Mouse (Mus musculus) naive thymus-derived CD4-positive, alpha-beta T cell, adult 2 months (primary cell): ENCODE data around the gene Pax5.
"Not testable (repeated sequence)": the region's sequence is repeated elsewhere in the genome, so short reads cannot be mapped to it uniquely, and the experiment has no call there.

Source experiments
- DNase-seq: peaks from one replicate; pipeline ENCODE4 v3.0.0-alpha.2; 2011; ENCODE audit warnings: low read depth

Gene Pax5

DNA sequence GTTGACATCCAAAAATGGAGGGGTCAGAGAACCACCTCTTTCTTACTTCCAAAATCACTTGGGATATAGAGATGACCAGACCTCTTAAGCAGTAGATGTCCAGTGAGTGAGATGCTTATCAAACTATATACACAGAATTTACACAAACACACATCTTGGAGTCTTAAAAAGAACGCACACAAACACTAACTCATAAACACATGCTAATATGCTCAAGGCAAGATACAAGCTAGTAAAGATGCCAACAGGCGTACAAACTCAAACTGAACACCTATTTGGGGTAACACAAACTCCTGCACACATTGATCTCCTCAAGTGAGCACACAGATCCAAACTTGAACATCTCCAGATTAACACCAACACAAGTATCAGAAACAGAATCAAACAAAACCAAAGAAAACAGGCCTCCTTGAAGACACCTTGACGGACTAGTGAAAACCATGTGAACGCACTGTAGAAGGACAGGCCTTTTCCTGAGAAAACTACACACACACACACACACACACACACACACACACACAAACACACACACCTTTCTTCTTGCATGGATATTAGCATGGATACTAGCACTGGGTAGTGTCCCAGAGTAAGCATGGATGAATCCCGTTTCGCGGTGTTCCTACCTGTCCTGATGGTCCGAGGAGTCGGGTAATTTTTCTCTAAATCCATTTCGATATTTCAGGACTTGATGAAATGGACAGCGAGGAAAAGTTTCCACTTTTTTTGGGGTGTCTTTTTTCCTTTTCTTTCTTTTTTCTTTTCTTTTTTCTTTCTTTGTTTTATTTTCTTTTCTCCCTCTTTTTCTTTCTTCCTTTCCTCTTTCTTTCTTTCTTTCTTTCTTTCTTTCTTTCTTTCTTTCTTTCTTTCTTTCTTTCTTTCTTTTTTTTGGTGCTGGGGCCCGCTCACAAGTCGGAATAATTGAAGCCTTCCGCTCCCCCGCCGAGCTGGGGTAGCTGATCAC, at the start of gene Pax5:
Gene Pax5, minus strand, starts transcription at position 748 of the 961 bp plus-strand sequence.
- no peak for DNase-seq

DNA sequence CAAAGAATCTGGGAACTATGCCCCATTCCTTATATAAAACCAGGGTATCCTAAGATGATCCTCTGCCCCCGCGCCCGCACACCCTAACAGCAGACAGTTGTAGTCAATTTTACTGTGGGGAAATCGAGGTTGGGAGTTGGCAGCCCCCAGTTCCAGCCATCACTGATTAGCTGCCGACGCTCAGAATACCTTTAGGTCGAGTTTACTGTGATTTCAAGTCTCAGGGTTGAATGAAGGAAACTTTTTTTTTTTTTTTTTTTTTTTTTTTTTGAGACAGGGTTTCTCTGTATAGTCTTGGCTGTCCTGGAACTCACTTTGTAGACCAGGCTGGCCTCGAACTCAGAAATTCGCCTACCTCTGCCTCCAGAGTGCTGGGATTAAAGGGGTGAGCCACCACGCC, 46.8 kb upstream of the Pax5 start:
- DNase-seq = not testable (repeated sequence)

DNA sequence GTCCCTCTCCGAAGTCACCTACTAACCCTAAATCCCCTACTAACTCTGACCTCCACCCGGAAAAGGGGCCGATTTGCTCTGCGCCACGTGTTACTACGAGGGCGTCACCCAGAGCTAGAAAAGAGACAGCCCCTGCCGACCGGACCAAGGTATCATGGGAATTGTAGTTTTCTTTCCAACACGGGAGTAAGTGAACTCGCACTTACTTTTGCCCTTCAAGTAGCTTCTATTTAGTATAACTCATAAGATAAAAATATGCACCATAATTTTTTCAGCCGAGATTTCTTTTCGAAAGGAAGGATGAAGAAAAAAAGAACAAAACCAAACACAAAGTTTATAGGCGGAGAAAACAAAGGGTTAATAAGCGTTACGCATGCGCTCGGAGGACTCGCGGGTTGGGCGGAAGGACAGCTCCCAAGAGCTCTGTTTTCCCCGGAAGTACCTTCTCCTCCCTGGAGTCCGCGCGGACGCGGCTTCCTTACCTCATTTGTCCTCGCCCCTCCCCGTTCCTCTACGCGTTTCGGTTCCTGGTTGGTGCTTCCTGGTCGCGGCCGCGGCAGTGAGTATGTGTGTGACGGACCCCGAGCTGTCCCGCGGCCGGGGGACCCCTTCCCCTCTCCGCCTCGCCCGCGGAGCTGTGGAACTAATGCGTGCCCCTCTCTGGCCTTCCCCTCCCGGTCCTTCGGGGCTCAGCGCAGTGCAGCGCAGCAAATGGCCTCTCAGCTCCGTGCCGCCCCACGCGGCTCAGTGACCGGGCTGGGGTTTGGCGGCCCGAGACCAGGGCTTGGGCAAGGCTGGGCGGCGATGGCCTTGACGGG, 46.1 kb upstream of the Pax5 start:
- peak; percentile 95 for DNase-seq

DNA sequence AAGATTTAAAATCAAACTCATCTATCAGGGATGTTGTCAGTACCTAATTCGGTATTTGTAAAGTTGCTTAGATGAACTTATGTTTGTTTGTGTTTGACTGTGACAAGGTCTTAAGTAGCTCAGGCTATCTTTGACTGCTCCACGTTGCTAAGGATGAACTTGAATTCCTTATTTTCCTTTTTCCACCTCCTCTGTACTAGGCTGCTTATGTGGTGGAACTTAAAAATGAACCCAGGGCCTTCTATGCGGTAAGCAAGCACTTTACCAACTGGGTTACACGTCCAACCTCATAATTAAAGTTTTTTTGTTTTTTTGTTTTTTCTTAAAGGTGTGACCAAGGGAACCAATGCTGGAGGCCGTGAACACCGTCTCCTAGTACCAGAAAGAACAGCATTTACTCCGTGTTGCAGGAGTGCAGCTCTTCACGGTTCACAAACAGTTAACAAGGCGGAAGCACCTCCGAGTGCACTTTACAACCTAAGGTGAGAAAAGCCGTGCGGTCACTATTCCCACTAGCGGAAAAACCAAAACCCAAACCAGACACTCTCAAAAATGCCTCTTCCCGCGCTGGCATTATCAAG, 45.4 kb upstream of the Pax5 start, which contains the start of gene Zcchc7:
Gene Zcchc7, plus strand, starts transcription at position 325 of the 581 bp plus-strand sequence.
- no peak for DNase-seq

DNA sequence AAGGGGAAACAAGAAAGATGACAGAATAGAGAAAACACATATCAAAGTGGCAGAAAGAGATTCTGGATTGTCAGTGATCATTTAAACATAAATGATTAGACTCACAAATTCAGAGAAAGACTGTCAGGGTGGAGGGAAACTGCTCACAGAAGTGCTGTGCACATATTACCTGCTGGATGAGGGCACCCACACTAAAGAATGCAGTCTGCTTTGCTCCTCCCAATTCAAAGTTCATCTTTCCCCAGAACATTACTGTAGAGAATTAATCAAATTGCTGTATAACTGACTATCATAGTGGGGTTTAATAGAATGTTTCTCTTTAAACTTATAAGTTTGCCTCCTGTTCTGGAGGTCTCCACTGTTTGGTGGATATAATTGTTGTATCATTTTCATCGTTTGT, 30.2 kb upstream of the Pax5 start:
- DNase-seq = no peak

DNA sequence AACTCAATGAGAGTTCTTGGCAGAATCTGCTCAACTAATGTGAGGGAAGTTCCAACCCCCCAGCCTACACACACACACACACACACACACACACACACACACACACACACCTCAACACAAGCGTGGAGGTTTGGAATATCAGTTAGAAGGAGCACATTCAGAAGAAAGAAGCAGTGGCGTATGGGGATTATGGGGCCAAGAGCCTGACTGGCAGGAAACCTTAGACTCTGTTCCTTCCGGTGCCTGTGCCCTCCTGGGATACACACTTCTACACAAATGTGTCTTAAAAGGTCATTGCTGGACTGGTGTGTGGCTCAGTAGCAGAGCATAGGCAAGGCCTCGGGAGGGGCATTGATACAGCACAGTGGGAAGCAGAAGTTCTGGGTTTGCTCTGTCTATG, 10.9 kb upstream of the Pax5 start:
- no peak for DNase-seq

DNA sequence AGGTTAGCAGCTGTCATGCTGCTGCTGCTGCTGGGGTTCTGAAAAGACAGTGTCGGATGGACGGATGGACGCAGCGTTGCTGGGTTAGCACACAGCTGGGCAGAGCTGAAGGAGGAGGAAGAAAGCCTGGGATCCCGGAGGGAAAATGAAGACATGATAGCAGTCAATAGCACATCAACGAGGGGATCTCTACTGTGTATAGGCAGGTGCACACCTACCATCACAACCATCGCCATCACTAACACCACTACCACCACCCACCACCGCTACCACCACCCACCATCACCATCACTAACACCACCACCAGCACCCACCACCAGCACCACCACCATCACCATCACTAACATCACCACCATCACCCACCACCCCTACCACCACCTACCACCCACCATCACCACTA, 9.8 kb upstream of the Pax5 start:
- DNase-seq = no peak

DNA sequence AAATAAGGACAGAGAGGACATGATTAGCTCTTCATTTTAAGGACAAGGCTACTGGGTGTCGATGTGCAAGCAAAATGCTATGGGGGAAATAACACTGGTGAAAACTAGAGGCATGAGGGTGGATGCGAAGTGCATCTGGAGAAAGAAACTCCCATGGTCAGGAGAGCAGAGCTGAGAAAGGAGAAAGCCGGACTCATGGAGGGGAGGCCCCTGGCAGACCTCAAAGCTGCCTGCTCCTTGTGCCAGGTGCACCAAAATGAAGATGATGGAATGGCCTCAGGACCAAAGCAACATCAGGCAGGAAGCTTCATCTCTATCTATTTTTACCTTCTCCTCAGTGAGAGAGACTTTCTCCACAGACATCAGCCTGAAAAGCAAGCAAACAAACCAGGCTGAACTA, 7.4 kb upstream of the Pax5 start:
- DNase-seq = no peak

DNA sequence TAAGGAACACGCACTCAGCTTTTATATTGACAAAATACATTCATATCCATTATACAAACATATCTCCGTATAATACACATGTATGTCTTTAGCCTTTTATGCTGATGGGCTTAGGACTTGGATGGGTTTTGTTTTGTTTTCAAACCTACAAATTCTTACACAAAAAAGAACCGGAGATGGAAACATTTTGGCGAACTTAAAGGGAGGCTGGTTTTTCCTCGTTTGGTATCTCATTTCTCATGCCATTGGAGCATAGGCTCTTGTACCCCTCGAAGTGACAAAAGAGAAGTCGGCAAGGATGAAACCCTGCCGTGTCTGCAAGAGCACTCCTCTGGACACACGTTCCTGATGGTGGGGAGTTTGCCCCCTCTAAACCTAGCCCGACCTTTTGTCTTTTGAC, 6.1 kb upstream of the Pax5 start:
- DNase-seq = no peak

DNA sequence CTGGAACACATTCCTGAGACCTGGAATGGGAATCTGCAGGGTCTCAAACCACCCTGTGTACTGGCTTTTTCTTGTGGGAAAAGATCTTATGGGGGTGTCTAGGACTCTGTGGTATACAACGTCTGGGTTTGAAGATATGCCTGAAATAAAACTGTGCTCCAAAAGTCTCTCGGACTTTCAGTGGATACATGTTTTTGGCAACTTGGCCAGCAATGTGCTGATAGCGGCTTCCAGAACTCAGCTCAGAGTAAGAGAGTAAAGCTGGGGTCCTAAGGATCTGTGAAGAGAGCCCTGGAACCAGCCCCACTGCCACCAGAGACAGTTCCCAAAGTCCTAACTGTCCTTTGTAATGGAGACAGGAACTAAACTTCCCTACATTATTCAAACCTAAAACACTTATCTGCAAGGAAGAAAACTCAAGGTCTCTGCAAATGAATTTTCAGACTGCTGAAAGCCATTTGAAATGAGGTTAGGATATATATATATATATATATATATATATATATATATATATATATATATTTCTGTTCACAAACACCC, 5.4 kb upstream of the Pax5 start:
- DNase-seq = no peak

DNA sequence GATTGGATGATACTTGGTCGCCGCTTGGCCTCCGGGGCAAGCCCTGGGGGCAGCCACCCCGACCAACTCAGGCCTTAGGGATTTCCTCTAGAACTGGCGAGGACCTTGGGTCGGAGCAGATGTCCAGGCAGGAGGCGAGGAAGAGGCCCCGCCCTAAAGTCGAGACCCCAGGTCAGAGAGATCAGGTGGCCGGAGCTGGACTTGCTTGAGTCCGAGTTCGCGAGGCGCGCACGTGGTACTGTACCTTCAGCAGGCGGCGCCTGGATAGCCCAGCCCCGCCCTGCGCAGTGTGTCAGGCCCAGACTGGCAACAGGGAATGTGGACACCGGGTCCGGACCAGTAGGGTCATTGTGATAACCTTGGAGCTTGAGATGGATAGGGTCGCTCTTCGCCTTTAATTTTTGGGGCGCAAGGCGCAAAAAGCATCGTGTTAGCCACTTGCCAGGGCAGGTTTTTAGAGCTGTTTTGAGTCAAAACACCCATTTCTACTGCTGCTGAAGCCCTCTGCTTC, 3.9 kb upstream of the Pax5 start:
- no peak for DNase-seq

DNA sequence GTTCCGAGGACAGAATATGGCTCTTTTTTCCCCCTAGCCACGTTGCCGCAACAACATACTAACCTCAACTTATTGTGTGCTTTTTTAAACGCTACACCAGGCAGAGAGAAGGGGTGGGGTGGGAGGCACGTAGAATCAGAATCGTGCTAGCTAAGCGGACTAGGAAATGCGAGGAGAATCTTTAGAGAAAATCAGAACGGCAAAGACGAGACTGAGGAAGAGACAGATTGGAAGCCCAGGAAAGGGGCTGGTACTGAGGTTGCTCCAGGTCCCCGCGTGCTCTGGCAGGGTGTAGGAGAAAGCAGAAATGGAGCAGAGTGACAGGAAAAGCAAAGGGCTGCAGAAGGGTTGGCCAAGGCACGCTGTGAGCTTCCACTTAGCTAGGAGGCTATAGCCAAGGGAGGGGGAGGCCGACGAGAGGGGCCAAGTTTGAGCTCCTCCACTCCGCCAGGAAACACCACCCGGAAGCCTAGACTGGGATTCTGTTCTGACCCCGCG, 3.3 kb upstream of the Pax5 start:
- DNase-seq = no peak

DNA sequence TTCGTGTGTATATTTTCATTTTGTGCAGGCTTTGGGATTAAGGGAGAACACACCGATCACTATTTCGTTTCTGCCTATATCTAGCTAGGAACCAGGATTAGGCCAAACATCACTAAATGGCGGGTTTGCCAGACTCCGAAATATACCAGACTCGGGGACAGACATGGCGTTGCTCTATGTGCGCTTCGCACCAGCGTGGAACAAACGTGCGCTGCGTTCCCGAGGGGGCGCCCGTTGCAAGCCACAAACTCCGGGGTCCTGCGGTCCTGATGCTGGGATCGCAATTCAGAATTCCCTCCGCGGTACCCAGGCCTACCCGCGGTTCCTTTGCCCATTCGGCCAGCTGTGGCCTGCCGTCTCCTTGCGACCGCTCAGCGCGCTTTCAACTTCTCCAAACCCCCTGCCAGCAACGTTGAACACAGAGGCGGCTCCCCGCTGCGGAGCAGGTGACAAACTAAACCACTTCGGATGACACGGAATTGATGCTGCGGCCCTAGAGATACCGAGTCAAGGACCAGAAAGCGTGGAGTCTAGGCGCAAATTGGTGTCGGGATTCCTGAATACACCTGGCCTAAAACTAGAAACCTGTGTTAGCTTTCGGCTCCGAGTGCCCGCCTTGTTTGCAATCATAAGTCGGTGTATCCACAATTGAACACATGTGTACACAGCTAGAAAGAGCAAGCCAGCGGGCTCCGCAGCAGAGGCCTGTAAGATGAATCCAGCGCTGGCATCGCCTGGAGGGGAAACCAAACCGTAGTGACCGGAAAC, 2.7 kb upstream of the Pax5 start:
- no peak for DNase-seq

DNA sequence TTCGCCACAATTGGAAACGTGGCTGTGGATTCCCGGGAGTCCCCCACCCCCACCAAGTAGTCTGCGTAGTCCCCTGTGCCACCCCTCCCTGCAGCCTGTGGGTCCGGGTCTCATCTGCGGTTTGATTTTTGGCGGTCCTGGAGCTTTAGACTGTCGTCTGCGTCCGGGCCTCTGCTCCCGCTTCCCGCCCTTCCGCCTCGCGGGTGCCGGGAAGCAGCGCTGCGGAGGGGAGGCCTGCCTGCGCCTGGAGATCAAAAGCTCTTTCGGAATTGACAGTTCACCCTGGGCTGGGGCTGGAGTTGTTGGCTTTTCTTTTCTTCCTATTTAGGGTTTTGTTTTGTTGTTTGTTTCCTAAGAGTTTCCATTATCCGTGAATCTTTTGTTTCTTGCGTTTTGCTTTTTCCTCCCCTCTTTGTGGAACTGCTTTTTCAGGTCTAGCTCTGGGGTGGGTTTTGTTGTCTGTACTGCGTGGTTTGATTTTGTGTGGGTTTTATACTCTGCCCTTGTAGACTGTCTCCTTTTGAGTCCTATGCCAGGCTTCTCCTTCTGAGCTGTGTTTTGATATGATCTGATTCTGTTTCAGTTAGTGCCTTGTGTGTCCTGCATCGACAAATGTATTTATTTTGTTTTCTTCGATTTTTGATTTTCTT, 1.9 kb upstream of the Pax5 start:
- no peak for DNase-seq

DNA sequence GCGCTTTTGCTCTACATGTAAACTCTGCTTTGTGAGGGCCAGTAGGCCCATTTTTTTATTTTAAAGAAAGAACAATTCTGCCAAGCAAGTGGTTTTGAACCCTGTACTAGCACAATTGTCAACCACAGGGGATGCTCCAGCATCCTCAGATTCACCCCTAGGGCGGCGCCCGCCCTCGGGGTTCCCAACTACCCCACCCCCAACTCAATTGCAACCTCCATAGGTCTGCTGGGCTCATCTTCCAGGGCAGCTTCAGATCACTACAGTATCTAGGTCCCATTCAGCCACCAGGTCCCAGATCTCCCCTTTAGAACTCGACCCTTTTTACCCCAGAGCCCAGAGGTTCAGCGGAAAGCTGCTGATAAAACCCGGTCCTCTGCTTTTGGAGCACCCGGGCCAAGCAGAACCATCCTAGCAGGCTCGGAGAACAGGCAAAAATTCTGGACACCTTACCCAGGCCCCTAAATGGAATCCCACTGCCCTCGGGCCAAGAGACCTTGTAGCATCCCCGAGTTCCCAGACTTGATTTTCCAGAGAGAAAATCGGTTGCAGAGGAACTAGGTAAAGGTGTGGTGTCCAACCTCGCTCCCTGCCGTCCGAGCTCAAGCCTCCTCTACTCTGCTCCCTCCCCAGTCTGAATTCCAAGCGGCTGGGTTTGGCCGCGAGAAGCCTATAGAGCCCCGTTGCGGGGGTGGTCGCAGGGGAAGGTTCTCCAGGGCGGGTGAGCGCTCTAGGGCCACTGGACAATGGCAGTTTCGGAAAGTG, 1.0 kb upstream of the Pax5 start:
- no peak for DNase-seq

DNA sequence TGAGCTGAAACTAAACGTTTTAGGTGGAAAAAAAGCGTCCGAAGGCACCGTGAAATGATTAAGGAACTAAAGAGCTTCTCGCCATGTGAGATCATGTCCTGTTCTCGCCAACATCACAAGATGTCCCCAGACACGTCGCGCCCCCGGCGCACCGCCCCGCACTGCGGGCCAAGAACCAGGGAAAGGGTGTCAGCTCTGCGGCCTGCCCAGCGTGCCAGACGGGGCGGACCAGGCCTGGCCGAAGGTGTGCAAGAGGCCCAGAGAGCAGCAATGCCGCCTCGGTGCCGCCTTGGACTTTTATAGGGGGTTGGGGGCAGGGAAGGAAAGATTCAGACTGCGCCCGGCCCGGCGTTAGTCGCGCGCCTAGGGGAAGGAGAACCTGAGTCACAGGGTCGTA, 412 bp upstream of the Pax5 start:
- no peak for DNase-seq

DNA sequence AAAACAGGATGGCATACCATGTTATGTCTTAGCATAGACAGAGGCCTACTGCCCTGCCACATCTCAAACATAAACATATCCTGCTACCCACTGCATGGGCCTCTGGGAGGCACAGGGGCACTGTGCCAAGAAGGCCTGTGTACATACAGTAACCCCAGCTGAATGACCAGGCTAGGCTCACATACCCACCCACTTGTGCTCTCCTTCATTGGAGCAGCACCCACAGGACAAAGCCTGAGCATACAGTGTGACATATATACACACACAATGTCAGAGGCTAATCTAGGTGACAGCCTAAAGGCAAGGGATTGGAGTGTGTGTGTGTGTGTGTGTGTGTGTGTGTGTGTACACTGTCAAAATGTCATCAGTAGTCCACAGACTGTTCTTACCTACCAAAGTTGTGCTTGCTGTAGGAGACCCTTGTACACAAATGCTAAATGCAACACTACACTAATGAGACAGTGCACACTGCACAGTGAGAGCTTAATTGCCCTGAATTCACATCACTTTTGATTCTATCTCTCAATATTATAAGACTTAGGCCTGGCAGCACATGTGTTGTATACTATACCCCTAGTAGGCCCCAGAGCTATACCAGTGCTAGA, 1.1 kb downstream of the Pax5 start:
- no peak for DNase-seq

DNA sequence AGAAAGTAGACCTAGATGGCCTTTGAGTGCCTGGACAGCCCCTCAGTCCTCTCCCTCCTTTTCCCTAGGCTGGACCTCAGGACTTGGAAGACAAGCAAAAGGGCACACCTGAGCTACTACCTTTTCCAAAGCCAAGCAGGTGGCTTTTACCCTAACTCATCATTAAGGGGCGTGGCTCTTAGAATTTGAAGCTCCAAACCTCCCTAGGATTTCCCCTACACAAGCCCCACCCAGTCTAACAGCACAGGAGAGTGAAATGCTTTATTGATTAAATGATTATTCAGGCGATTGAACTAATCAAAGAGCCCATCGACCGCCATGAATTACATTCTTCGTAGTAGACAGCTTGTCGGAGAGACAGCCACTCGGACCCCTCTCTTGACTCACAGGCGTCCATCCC, 2.0 kb downstream of the Pax5 start:
- no peak for DNase-seq

DNA sequence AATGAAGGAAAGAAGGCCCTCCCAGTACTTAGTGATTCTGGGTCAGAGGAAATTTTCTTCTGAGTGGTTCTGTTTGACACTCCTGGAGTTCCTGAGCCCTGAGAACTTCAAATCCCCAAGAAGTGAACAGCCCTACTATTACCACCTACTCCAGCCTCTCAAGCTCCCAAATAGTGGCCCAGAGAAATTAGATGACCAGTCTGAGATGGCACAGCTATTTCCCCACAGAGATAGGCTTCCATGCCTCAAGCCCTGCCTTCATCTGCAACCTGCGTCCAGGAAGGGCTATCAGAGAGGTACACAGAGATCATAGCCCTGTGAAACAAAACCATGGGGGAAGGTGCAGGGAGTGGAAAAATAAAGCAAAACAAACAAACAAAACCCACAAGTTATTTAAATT, 3.4 kb downstream of the Pax5 start:
- DNase-seq = no peak

DNA sequence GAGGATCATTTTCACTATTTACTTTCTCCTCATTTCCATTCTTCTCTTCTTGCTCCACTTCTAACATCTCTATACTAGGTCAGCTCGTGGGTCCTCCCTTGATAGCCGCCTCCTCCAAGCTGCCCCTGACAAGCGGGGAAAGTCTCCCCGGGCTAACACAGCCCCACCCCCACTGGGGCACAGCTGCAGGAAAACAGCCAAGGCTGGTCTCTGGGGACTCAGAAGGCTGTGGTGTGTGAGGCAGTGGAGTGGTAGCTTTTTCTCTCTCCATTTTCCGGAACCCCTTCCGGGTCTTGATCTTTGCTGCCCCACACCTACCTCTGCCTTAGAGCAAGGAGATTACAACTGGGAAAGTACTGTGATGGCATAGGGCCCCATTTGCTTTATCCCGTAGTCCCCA, 4.3 kb downstream of the Pax5 start:
- no peak for DNase-seq
